Mouse (Mus musculus) gonadal fat pad, adult 2 months (tissue): Measurements from ENCODE around the gene Ankrd33b. TPM values are rescaled to one million over a fixed set of nuclear protein-coding genes. Genes with fewer than 3 reads are reported as not detected.

Experiments
- DNase-seq: peaks from one replicate; pipeline ENCODE4 v3.0.0-alpha.2; 2012; ENCODE audit warnings: low read depth
- polyA plus RNA-seq: library from polyadenylated mRNA; depleted of rRNA; stranded (reverse); fragments of >200 nt; gene quantifications from 2 replicates; pipeline ENCODE4 v1.2.3, GENCODE M21; 2012

Gene Ankrd33b
- polyA plus RNA-seq, 1 experiment, result 0.45 TPM

DNA sequence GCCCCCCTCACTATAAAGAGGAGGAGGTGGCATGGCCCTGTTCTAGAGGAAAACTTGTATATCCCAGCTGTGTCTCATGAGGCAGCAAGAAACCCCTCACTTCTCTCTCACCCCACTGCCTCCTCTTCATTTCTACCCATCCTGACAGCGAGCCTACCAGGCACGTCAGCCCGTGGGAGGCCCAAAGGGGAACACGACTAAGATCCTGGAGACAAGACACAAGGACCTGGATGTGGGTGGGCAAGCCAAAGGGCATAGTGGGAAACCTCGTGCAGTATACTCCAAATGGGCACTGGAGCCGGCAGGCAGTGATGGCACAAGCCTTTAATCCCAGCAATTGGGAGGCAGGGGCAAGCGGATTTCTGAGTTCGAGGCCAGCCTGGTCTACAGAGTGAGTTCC is 1.0 kb upstream of the Ankrd33b start:
- no peak for DNase-seq

- DNase-seq, result no peak
These were observed 688 bp downstream of the Ankrd33b start for GRCm38 (mm10) chr15:31366596-31367480.

- DNase-seq, result no peak
These were observed 1.6 kb downstream of the Ankrd33b start for GRCm38 (mm10) chr15:31365720-31366591.

GRCm38 (mm10) chr15:31365041-31365719 is 2.3 kb downstream of the Ankrd33b start:
- no peak for DNase-seq

GRCm38 (mm10) chr15:31364396-31364795 is 3.1 kb downstream of the Ankrd33b start:
- no peak for DNase-seq

GRCm38 (mm10) chr15:31363981-31364361 is 3.6 kb downstream of the Ankrd33b start:
- DNase-seq, result no peak

GRCm38 (mm10) chr15:31363241-31363980 is 4.1 kb downstream of the Ankrd33b start:
- DNase-seq, result no peak

- DNase-seq, result no peak
These were observed 6.2 kb downstream of the Ankrd33b start for GRCm38 (mm10) chr15:31361259-31361853.

GRCm38 (mm10) chr15:31360593-31360992 is 6.9 kb downstream of the Ankrd33b start:
- DNase-seq, result no peak

- no peak for DNase-seq
These were observed 7.7 kb downstream of the Ankrd33b start for GRCm38 (mm10) chr15:31359805-31360204.

DNA sequence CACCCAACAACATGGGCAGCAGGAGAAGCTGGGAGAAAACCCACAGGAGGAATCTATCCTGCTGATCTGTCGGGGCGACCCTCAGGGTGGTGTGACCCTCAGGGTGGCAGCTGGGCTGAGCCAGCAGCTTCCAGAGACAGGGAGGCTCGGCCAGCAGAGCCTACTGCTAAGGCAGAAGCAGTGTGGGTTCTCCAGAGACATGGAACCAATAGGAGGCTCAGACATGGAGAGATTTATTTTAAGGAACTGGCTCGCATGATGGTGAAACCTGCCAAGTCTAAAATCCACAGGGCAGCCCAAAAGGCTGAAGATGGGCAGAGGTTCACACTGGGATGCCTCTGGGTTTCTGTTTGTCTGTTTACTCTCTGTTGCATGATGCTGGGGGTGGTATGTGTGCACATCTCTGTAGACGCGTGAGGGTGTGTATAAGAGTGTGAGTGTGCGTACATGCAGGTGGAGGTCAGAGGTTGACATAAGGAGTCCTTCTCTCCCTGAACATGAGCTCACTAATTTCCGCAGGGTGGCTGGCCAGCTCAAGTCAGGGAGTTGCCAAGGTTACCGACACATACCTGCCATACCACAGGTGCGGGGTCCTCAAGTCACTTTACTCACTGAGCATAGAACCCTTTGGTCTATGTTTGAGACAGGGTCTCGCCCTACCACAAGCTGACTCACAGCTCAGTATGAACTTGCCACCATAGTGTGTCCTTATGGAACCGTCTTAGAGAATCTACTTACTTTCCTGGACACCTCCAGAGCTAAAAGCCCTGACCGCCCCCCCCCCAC is 14.8 kb downstream of the Ankrd33b start:
- no peak for DNase-seq

GRCm38 (mm10) chr15:31349810-31350341 is 17.6 kb downstream of the Ankrd33b start:
- no peak for DNase-seq

GRCm38 (mm10) chr15:31349046-31349445 is 18.5 kb downstream of the Ankrd33b start:
- DNase-seq, result no peak

- no peak for DNase-seq
These were observed 19.3 kb downstream of the Ankrd33b start for GRCm38 (mm10) chr15:31348241-31348640.

DNA sequence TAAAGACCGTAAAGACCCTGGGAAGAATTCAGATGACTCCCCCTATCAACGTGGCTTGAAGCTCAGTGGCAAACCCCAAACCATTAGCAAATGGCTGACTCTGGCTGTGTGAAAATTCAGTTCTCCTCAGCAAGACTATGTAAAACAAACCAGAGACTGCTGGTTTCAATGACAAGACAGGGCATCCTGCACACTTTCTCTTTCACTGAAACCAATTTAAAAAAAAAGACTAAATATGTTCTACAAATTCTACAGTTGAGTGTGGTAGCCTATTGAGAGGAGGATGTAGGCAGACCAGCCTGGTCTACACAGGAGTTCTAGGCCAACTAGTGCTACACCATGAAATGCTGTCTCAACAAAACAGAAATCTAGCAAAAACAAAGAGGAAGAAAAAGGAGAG is 21.0 kb downstream of the Ankrd33b start:
- DNase-seq, result no peak

DNA sequence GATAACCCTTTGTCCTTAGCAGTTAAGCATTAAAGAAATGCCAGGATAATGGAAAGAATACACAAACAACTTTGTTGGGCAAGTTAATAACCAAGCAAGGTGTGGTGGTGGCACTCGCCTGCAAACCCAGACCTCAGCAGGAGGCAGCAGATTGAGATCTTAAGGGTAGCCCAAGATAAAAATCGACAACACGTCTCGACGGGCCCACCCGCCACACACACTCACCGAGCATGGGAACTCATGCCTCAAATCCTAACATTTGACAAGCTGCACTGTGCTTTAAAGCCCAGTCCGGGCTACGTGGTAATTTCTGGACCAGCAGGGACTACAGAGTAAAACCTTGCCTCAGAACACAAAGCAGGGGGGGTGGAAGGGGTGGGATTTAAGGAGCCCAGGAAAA is 22.2 kb downstream of the Ankrd33b start:
- DNase-seq, result no peak

GRCm38 (mm10) chr15:31344811-31345211 is 22.7 kb downstream of the Ankrd33b start:
- DNase-seq, result no peak

- DNase-seq, result no peak
These were observed 23.9 kb downstream of the Ankrd33b start for GRCm38 (mm10) chr15:31343602-31344001.

- DNase-seq, result no peak
These were observed 25.0 kb downstream of the Ankrd33b start for GRCm38 (mm10) chr15:31342496-31342901.

GRCm38 (mm10) chr15:31342001-31342400 is 25.5 kb downstream of the Ankrd33b start:
- DNase-seq, result no peak
